Mouse (Mus musculus): ENCODE measurements at regions not wholly inside any gene's neighbourhood (a gene's known extent, or its start where the extent isn't known, plus 50 kb on each side); places are given as distances from the start of the nearest gene placed in this dataset.

GRCm38 (mm10) chr8:10702755-10703154 is 305.5 kb downstream of the Irs2 start:
- TF ChIP-seq POLR2A (IDR thresholded peaks at IDR 0.05; ENCODE audit: insufficient read depth, low read depth, low read length): no peak
- TF ChIP-seq CTCF (IDR thresholded peaks at IDR 0.05; ENCODE audit: insufficient read depth, low read depth, low read length): no peak
